Mouse (Mus musculus) adrenal gland, adult 2 months (tissue): ENCODE measurements at regions not wholly inside any gene's neighbourhood (a gene's known extent, or its start where the extent isn't known, plus 50 kb on each side); places are given as distances from the start of the nearest gene placed in this dataset.

Source experiments
- DNase-seq: peaks from one replicate; pipeline ENCODE4 v3.0.0; 2021

DNA sequence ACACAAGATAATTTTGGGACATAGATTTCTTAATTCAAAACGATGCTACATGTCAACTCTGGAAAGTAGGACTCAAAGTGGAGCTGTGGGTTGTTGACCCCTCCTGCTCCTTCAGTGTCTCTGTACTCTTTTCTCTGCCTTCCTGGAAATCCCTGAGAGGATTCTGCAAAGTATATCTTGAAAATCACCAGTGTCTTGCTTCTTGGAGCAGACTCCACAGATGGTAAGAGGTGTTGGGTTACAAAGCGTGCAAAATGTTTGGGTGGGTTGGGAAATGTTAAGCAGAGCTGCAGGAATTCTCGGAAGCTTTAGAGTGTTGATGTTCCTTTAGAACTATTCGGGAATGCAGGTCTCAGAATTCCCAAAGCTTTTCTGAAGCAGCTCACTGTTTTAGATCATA, 61.5 kb upstream of the Abcb5 start:
- no peak for DNase-seq

DNA sequence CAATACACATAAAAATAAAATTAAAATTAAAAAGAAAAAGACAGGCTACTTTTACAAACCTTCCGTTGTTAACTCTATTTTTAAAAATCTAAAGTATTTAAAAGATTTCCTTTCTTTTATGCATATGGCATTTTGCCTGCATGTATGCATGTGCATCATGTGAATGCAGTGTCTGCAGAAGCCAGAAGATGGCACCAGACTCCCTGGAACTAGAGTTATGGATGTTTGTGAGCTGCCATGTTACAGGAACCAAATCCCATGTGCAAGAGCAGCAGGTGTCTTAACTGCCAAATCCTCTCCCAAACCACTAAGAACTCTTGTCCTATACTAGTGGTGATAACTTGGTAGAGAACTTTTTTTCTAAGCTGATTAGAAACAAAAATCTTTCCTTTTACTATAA, 60.1 kb upstream of the Abcb5 start:
- DNase-seq: peak; percentile 54

DNA sequence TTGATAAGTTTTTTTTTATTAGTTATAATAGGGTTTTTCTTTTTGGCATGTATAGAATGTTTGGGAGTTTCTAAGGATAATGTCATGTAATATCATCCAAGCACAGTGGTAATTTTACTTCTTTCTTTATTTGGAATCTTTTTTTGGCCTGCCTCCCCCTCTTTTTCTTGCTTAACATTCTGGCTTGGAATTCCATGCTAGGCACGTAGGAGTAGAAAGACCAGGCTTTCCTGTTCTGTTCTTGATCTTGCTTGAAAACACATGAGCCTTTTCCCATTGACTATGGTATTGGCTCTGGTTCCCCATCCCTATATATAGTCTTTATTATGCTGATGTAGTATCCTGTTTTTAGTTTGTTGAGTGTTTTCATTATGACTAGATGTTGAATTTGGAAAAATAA, 57.8 kb upstream of the Abcb5 start:
- no peak for DNase-seq
